ENCODE assay signal across 17 mouse cellular contexts in the genomic region with DNA sequence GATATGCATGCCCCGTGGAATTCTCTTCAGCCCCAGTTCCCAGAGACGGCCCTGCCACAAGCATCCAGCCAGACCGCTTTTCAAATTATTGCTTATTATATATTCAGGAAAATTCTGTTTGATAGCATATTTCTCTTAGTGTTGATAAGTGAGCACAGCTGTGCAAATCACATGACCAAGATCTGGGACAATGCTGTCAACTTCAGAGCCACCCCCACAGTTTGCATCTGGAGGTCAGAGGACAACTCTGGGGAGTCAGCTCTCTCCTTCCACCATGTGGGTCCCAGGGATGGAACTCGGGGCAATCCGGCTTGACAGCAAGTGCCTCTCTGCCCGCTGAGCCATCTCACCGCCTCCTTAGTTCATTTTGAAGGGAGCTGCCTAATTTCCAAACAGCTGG.
DNase-seq lines count a peak whose midpoint lies in the region; ATAC-seq and TF ChIP-seq lines count a peak whose summit lies in the region.
"Had no signal": no experiment of that assay in that cellular context is flagged by ENCODE, and none has a peak within 500 bp of the region (broad histone marks: within the 10 kb centered on the region; RNA-seq: fewer than 3 reads in every experiment).

No protein-coding gene starts in this region.

- ATAC-seq in heart, embryonic 13.5 days (ENCODE audit: extremely low read depth, insufficient number of reproducible peaks, low FRiP score, low TSS enrichment): no peak
- no peak for ATAC-seq in kidney, postnatal 0 days (replicated peaks; ENCODE audit: low FRiP score, low read depth)
- ATAC-seq: activated CD4-positive, CD25-positive, alpha-beta regulatory T cell, adult 4 months; hindbrain, postnatal 0 days had no signal

- H3K4me3 ChIP-seq in heart, embryonic 13.5 days: no peak overlapping the region
- no peak overlapping the region for H3K4me3 ChIP-seq in kidney, postnatal 0 days (replicated peaks; ENCODE audit: low read depth, low read length)
- H3K4me3 ChIP-seq: left cerebral cortex, adult 2 months; limb, embryonic 12.5 days; liver, embryonic 15.5 days; neural tube, embryonic 12.5 days had no signal

- no peaks in the 10 kb centered on the region for H3K27me3 ChIP-seq in heart, embryonic 13.5 days (replicated peaks)
- no peaks in the 10 kb centered on the region for H3K27me3 ChIP-seq in kidney, postnatal 0 days (ENCODE audit: insufficient read depth, low read length)
- H3K27me3 ChIP-seq: limb, embryonic 12.5 days; liver, embryonic 15.5 days; neural tube, embryonic 12.5 days had no signal

- H3K36me3 ChIP-seq in heart, embryonic 13.5 days: no peaks in the 10 kb centered on the region
- no peaks in the 10 kb centered on the region for H3K36me3 ChIP-seq in kidney, postnatal 0 days (ENCODE audit: insufficient read depth, low read length)
- H3K36me3 ChIP-seq: limb, embryonic 12.5 days; liver, embryonic 15.5 days; neural tube, embryonic 12.5 days had no signal

- H3K9me3 ChIP-seq in heart, embryonic 13.5 days: no peaks in the 10 kb centered on the region
- H3K9me3 ChIP-seq in kidney, postnatal 0 days (replicated peaks; ENCODE audit: low read length): no peaks in the 10 kb centered on the region
- H3K9me3 ChIP-seq: limb, embryonic 12.5 days; liver, embryonic 15.5 days; neural tube, embryonic 12.5 days had no signal

- H3K9ac ChIP-seq in heart, embryonic 13.5 days: no peak overlapping the region
- no peak overlapping the region for H3K9ac ChIP-seq in kidney, postnatal 0 days (ENCODE audit: low read depth, low read length)
- H3K9ac ChIP-seq: limb, embryonic 12.5 days; liver, embryonic 15.5 days; neural tube, embryonic 12.5 days had no signal

- peak overlapping the region; percentile 72 for H3K27ac ChIP-seq in heart, embryonic 13.5 days (replicated peaks)
- H3K27ac ChIP-seq in kidney, postnatal 0 days: peak overlapping the region; percentile 74
- H3K27ac ChIP-seq: hindbrain, postnatal 0 days; left cerebral cortex, adult 2 months; limb, embryonic 12.5 days; liver, embryonic 15.5 days; neural tube, embryonic 12.5 days had no signal

- WGBS in heart, embryonic 13.5 days: 47% methylated on average over 7 of the region's 7 CpGs
- 46% methylated on average over 7 of the region's 7 CpGs for whole genome bisulfite sequencing in kidney, postnatal 0 days

- no peak for TF ChIP-seq CTCF in kidney, postnatal 0 days (IDR thresholded peaks at IDR 0.05; ENCODE audit: low read depth)

- peaks cover 31% of the 10 kb centered on the region for H3K4me1 ChIP-seq in heart, embryonic 13.5 days
- H3K4me1 ChIP-seq in kidney, postnatal 0 days (replicated peaks; ENCODE audit: insufficient read depth, low read length): peaks cover 28% of the 10 kb centered on the region
- H3K4me1 ChIP-seq: liver, embryonic 15.5 days had no signal

- no peak overlapping the region for H3K4me2 ChIP-seq in heart, embryonic 13.5 days
- H3K4me2 ChIP-seq in kidney, postnatal 0 days (ENCODE audit: low read length): no peak overlapping the region
- H3K4me2 ChIP-seq: limb, embryonic 12.5 days; liver, embryonic 15.5 days; neural tube, embryonic 12.5 days had no signal

- DNase-seq in heart, adult 8-10 months (ENCODE audit: low spot score): no peak
- peak; percentile 28 for DNase-seq in kidney, postnatal 0 days (ENCODE audit: low spot score)
- DNase-seq in kidney, postnatal 14 days: no peak
- DNase-seq in lung, postnatal 10 days: peak; percentile 65
- no peak for DNase-seq in cerebellum, postnatal 10 days
- DNase-seq in urinary bladder, postnatal 36 days (ENCODE audit: low spot score in 2 of 2): no peak
- DNase-seq: adrenal gland, postnatal 25 days; cerebellum, adult 9-10 months; embryo, embryonic 11 days; right cerebral cortex, postnatal 14 days had no signal

Comparison
In these comparisons a context has a peak if more than half of its experiments do, and no peak if none do; other contexts are left out.
1. DNase-seq: peak in kidney, postnatal 0 days (single experiment) and lung, postnatal 10 days (single experiment); none in heart, adult 8-10 months (single experiment), kidney, postnatal 14 days (single experiment), cerebellum, postnatal 10 days (0 of 2) and urinary bladder, postnatal 36 days (0 of 2).